Mouse (Mus musculus): Measurements from ENCODE around the gene Lct. TPM values are rescaled to one million over a fixed set of nuclear protein-coding genes. Genes with fewer than 3 reads are reported as not detected.

Gene Lct
- polyA plus RNA-seq (2015; fragmentation: Nextera tagmentation; extraction: Ambion mirVana) = 3.1 and 3.2 TPM in 2 replicates

DNA sequence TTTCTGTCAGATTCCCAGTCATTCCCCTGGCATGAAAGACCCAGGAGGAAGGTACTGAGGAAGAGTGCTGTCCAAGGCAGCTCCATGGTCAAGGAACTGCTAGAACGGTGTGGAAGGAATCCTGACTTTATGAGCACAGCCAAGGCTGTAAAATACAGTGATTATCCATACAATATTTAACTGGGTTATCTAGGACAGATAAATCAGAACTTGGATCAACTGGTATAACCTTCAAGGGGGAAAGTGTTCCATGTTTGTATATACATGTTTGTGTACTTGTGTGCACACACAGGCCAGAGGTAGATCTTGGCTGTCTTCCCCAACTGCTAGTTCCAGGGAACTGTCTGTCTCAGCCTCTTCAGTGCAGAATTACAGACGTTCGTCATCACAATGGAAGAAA, at the start of gene Lct:
TSS of gene Lct (minus strand) at position 101 of the 400 bp plus-strand sequence.
- no peak for ATAC-seq (ENCODE audit: insufficient read depth, low FRiP score, low read depth)
- no peaks in the 10 kb centered on the region for H3K27me3 ChIP-seq (replicated peaks)
- H3K4me1 ChIP-seq = no peaks in the 10 kb centered on the region
- H3K9me3 ChIP-seq = no peaks in the 10 kb centered on the region
- peaks cover 29% of the 10 kb centered on the region for H3K36me3 ChIP-seq
- H3K4me3 ChIP-seq (replicated peaks) = no peak within 1 kb of the TSS
- 84% methylated on average over 3 of the region's 3 CpGs for WGBS
- H3K4me2 ChIP-seq = no peak within 1 kb of the TSS
- H3K9ac ChIP-seq = no peak within 1 kb of the TSS
- H3K27ac ChIP-seq = no peak within 1 kb of the TSS

GRCm38 (mm10) chr1:128376841-128377240, 48.7 kb upstream of the Lct start:
- no peak overlapping the region for H3K4me2 ChIP-seq
- H3K36me3 ChIP-seq = peaks cover 16% of the 10 kb centered on the region
- H3K4me1 ChIP-seq = no peaks in the 10 kb centered on the region
- H3K27ac ChIP-seq = no peak overlapping the region
- no peaks in the 10 kb centered on the region for H3K27me3 ChIP-seq (replicated peaks)
- 89% methylated on average over 4 of the region's 4 CpGs for WGBS
- no peak overlapping the region for H3K4me3 ChIP-seq (replicated peaks)
- no peak overlapping the region for H3K9ac ChIP-seq
- ATAC-seq (ENCODE audit: insufficient read depth, low FRiP score, low read depth) = no peak
- no peaks in the 10 kb centered on the region for H3K9me3 ChIP-seq

DNA sequence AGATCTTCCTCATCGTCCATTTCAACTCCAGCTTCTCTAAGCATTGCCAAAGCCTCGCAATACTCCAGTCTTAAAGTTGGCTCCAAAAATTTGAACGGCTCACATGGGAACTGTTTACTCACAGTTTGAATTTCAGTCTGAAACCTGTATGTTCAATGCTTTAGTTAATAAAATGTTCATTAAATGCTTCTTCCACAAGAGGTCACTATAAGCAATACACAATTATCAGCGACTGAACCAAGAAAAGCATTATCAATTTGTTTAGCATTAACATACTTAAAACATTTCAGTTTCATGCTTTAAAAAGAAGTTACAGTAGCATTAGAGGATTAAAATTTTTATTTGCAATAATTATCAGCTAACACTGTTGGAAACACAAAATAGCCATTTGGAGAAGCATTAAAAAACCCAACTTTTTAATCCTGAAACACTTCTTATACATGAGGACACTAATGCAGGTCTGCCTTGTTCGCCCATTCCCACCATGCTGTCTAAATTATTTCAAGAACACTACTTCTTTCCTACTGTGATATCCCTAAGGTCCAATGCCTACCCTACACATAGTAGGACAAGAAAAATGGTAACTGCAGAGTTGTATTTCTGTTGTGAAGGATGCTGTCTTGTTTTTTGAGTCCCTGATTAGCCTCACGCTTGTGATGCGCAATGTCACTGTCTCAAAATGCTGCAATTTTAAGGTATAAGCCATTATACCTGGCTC, 44.2 kb upstream of the Lct start:
- ATAC-seq (ENCODE audit: insufficient read depth, low FRiP score, low read depth) = no peak
- no peaks in the 10 kb centered on the region for H3K4me1 ChIP-seq
- no peaks in the 10 kb centered on the region for H3K9me3 ChIP-seq
- 76% methylated on average over 7 of the region's 7 CpGs for WGBS
- no peaks in the 10 kb centered on the region for H3K27me3 ChIP-seq (replicated peaks)
- no peak overlapping the region for H3K4me3 ChIP-seq (replicated peaks)
- no peak overlapping the region for H3K9ac ChIP-seq
- H3K4me2 ChIP-seq = no peak overlapping the region
- H3K27ac ChIP-seq = no peak overlapping the region
- H3K36me3 ChIP-seq = peaks cover 16% of the 10 kb centered on the region

DNA sequence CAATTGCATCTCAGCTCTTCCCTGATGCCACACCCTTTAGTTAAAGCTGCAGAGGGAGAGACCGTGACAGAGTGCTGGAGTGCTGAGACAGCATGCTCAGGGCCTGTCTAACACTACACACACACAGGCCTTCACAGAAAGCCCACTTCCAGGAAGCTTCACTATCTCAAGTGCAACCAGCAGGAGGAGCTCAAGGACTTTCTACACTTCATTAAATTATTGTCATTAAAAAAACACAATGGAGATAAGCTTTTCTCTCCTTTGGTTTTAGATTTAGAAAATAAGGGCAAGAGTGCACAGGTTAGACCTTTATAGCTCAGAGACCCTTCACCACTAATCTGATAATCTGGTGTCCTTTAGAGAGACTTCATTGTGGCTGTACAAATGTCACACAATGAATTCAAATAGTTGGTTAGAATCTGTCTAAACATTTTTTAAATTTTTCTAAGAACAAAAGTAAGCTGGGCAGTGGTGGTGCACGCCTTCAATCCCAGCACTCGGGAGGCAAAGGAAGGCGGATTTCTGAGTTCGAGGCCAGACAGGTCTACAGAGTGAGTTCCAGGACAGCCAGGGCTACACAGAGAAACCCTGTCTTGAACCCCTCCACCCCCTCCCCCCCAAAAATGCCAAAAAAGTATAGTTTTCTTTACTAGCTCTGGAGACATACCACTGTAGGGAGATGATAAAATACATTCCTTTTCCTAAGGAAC, 40.8 kb upstream of the Lct start:
- H3K27me3 ChIP-seq (replicated peaks) = no peaks in the 10 kb centered on the region
- no peak overlapping the region for H3K27ac ChIP-seq
- no peak overlapping the region for H3K4me3 ChIP-seq (replicated peaks)
- ATAC-seq (ENCODE audit: insufficient read depth, low FRiP score, low read depth) = no peak
- H3K4me1 ChIP-seq = no peaks in the 10 kb centered on the region
- H3K9ac ChIP-seq = no peak overlapping the region
- no peaks in the 10 kb centered on the region for H3K9me3 ChIP-seq
- WGBS = 73% methylated on average over 5 of the region's 5 CpGs
- no peak overlapping the region for H3K4me2 ChIP-seq
- peaks cover 10% of the 10 kb centered on the region; the same call in 1 of the 2 replicates for H3K36me3 ChIP-seq

- no peaks in the 10 kb centered on the region for H3K9me3 ChIP-seq
- ATAC-seq (ENCODE audit: insufficient read depth, low FRiP score, low read depth) = no peak
- H3K36me3 ChIP-seq = peaks cover 20% of the 10 kb centered on the region
- H3K4me2 ChIP-seq = no peak overlapping the region
- H3K4me1 ChIP-seq = peaks cover 14% of the 10 kb centered on the region; the same call in 1 of the 2 replicates
- WGBS = 63% methylated on average over 2 of the region's 2 CpGs
- H3K9ac ChIP-seq = no peak overlapping the region
- no peaks in the 10 kb centered on the region for H3K27me3 ChIP-seq (replicated peaks)
- H3K4me3 ChIP-seq (replicated peaks) = no peak overlapping the region
- H3K27ac ChIP-seq = no peak overlapping the region
Measured at GRCm38 (mm10) chr1:128360601-128361000, 32.5 kb upstream of the Lct start.

GRCm38 (mm10) chr1:128359554-128360376, 31.6 kb upstream of the Lct start, which contains the start of gene Mcm6:
Gene Mcm6 (minus strand): TSS chr1:128359664.
- 2% methylated on average over 38 of the region's 38 CpGs for WGBS
- Histone ChIP-seq H3K4me2 (peak within 1 kb of the TSS; percentile 51), H3K36me3 (peaks cover 17% of the 10 kb centered on the region), H3K9ac (peak within 1 kb of the TSS; percentile 86), H3K9me3 (no peaks in the 10 kb centered on the region), H3K4me1 (peaks cover 14% of the 10 kb centered on the region; the same call in 1 of the 2 replicates), H3K27ac (peak within 1 kb of the TSS; percentile 95), H3K4me3 (replicated peaks) (peak within 1 kb of the TSS; percentile 86), H3K27me3 (replicated peaks) (no peaks in the 10 kb centered on the region)
- peak; percentile 97 for ATAC-seq (ENCODE audit: insufficient read depth, low FRiP score, low read depth)

DNA sequence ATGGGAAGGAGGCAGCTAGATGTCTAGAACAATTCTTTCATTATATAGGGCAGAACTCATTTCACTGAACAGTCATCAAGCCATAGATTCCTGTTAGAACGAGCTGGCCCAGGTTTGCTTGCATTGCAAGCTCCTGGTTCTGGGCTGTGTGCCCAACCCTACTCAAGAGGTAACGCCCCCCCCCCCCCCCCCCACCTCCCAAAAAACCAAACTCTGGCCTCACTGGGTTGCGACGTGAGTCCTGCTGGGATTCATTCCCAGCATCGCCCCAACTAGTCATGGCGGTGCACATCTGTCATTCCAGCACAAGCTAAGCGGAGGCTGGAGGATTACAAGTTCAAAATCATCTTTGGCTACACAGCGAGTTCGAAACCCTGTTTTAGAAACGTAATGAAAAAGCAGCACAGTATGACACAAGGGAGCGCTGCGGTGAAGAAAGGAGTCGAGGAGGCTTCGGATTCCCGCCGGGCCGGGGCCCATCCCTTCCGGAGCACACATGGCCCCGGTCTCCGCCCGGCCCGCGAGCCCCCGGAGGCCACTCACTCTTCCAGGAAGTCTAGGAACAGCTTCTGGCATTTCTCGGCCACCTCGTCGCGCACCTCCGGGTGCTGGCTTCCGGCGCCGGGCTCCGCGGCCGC, 30.9 kb upstream of the Lct start:
- Histone ChIP-seq H3K4me3 (replicated peaks) (peak overlapping the region; percentile 86), H3K4me2 (peak overlapping the region; percentile 51), H3K36me3 (peaks cover 17% of the 10 kb centered on the region), H3K4me1 (peaks cover 14% of the 10 kb centered on the region; the same call in 1 of the 2 replicates), H3K27me3 (replicated peaks) (no peaks in the 10 kb centered on the region), H3K27ac (peak overlapping the region; percentile 95), H3K9me3 (no peaks in the 10 kb centered on the region), H3K9ac (peak overlapping the region; percentile 86)
- ATAC-seq (ENCODE audit: insufficient read depth, low FRiP score, low read depth) = peak; percentile 74
- under 1% methylated on average over 35 of the region's 35 CpGs for WGBS

GRCm38 (mm10) chr1:128358276-128358675, 30.2 kb upstream of the Lct start:
- Histone ChIP-seq H3K27me3 (replicated peaks) (no peaks in the 10 kb centered on the region), H3K27ac (peak overlapping the region; percentile 95; the same call in 1 of the 2 replicates), H3K9me3 (no peaks in the 10 kb centered on the region), H3K4me1 (peaks cover 14% of the 10 kb centered on the region; the same call in 1 of the 2 replicates), H3K36me3 (peaks cover 15% of the 10 kb centered on the region), H3K4me3 (replicated peaks) (peak overlapping the region; percentile 86), H3K4me2 (peak overlapping the region; percentile 51), H3K9ac (peak overlapping the region; percentile 22; the same call in 1 of the 2 replicates)
- ATAC-seq (ENCODE audit: insufficient read depth, low FRiP score, low read depth) = no peak
- WGBS = 47% methylated on average over 6 of the region's 6 CpGs

DNA sequence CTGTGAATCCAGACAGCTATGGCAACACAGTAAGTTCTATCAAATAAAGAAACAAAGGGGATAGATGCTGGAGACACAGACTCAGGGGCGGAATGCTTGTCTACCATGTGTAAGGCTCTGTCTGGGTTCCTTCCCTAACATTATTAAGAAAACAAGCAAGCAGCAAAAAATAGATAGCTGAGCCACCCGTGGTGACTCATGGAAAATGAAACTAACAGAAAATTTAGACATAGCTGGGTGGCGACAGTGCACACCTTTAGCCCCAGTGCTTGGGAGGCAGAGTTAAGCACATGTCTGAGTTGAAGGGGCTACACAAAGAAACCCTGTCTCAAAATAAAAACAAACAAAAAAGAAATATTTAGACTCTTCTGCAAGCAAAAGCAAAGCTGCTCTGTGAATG, 29.3 kb upstream of the Lct start:
- H3K4me3 ChIP-seq (replicated peaks) = peak overlapping the region; percentile 86
- H3K27me3 ChIP-seq (replicated peaks) = no peaks in the 10 kb centered on the region
- no peak overlapping the region; the same call in 1 of the 2 replicates for H3K9ac ChIP-seq
- H3K4me1 ChIP-seq = peaks cover 14% of the 10 kb centered on the region; the same call in 1 of the 2 replicates
- no peak for ATAC-seq (ENCODE audit: insufficient read depth, low FRiP score, low read depth)
- peak overlapping the region; percentile 51 for H3K4me2 ChIP-seq
- WGBS = 33% methylated on average over 3 of the region's 3 CpGs
- H3K9me3 ChIP-seq = no peaks in the 10 kb centered on the region
- H3K27ac ChIP-seq = peak overlapping the region; percentile 95; the same call in 1 of the 2 replicates
- peaks cover 9% of the 10 kb centered on the region; the same call in 1 of the 2 replicates for H3K36me3 ChIP-seq

DNA sequence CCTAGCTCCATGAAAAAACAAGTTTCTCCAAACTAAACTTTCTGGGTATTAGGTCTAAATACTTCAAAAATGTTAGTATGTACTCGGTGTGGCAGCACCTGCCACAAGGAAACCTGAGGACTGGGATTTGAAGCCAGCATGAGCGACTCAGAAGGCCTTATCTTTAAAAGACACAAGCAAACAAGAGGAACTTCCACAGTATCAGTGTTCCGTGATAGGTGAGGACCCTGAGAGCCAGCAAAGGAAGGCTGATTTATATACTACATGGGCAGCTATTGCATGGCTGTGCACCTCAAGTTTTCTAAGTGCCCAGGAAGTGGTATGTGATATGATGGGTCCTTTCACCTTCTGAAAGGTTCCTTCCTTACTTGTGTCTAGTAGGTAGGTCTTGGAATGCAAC, 25.0 kb upstream of the Lct start:
- no peak overlapping the region for H3K4me2 ChIP-seq
- H3K27me3 ChIP-seq (replicated peaks) = no peaks in the 10 kb centered on the region
- WGBS = 73% methylated on average over 3 of the region's 3 CpGs
- H3K36me3 ChIP-seq = peaks cover 23% of the 10 kb centered on the region; the same call in 1 of the 2 replicates
- H3K4me3 ChIP-seq (replicated peaks) = no peak overlapping the region
- H3K4me1 ChIP-seq = peaks cover 9% of the 10 kb centered on the region; the same call in 1 of the 2 replicates
- no peak overlapping the region for H3K27ac ChIP-seq
- H3K9me3 ChIP-seq = no peaks in the 10 kb centered on the region
- no peak for ATAC-seq (ENCODE audit: insufficient read depth, low FRiP score, low read depth)
- H3K9ac ChIP-seq = no peak overlapping the region

DNA sequence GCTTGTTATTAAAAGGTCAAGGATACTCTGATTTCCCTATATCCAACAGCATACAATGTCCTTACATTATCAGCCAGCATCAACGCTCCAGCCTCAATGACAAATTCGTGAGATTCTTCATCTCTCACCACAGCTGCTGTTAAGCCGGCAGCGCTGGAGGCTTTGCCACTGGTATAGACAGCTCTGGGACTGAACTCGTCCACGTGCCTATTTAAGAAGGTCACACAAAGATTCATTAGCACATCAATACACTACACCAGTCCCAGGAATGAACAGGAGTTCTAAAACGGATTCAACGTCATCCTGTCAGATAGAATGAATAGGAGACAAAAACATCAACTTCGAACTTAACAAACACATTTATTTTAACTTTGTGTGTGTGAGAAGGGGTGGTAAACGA, 16.1 kb upstream of the Lct start:
- Histone ChIP-seq H3K9me3 (no peaks in the 10 kb centered on the region), H3K27ac (no peak overlapping the region), H3K4me1 (no peaks in the 10 kb centered on the region), H3K36me3 (peaks cover 36% of the 10 kb centered on the region), H3K27me3 (replicated peaks) (no peaks in the 10 kb centered on the region), H3K4me3 (replicated peaks) (no peak overlapping the region), H3K9ac (no peak overlapping the region), H3K4me2 (no peak overlapping the region)
- 85% methylated on average over 10 of the region's 10 CpGs for WGBS
- ATAC-seq (ENCODE audit: insufficient read depth, low FRiP score, low read depth) = no peak
